Mouse (Mus musculus): ENCODE data around the gene Cd151. TPM values are rescaled to one million over a fixed set of nuclear protein-coding genes. Genes with fewer than 3 reads are reported as not detected.
"Not testable (repeated sequence)": the region's sequence is repeated elsewhere in the genome, so short reads cannot be mapped to it uniquely, and the experiment has no call there.

The Cd151 gene
- polyA plus RNA-seq, 1 experiment from 2014 or later: 17.0 TPM

DNA sequence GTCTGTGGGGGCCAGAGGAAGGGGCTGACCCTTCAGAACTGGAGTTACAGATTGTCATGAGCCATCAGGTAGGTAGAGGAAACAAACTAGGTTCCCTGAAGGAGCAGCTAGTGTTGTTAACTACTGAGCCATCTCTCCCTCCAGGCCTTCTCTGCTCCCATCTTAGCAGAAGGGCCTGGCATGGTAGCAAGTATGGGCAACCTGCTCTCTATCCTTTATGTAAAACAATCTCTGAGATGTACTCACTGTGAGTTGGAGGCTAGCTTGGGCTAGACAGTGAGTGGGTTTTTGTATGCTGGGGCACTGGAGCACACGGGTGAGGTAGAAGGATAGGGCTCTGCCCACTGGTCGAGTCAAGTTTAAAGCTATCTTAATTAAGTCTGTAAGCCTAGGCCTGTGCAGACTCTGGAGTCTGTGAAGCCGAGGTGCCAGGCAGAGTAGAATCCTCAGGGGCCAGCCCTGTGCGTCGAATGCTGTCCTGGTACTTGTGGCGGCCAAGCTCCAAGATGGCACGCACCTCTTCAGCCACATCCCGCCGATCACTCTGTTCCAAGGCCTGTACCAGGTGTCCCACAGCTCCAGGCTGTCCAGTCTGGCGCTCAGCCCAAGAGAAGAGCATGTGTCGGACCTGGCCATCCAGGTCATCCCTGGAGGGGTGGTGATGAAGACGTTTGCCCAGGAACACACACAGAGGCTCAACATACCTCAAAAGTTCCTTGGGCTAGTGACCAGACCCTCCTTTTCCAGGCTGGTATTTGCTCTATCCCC lies 28.8 kb upstream of the Cd151 start:
- WGBS: 86% methylated on average over 12 of the region's 12 CpGs
- Histone ChIP-seq H3K4me2 (replicated peaks) (no peak overlapping the region), H3K36me3 (peaks cover 46% of the 10 kb centered on the region), H3K9ac (no peak overlapping the region), H3K4me3 (no peak overlapping the region), H3K27ac (no peak overlapping the region), H3K4me1 (peaks cover 54% of the 10 kb centered on the region), H3K9me3 (no peaks in the 10 kb centered on the region), H3K27me3 (no peaks in the 10 kb centered on the region)
- ATAC-seq (ENCODE audit: insufficient number of reproducible peaks, insufficient read depth, low FRiP score, low TSS enrichment): no peak

DNA sequence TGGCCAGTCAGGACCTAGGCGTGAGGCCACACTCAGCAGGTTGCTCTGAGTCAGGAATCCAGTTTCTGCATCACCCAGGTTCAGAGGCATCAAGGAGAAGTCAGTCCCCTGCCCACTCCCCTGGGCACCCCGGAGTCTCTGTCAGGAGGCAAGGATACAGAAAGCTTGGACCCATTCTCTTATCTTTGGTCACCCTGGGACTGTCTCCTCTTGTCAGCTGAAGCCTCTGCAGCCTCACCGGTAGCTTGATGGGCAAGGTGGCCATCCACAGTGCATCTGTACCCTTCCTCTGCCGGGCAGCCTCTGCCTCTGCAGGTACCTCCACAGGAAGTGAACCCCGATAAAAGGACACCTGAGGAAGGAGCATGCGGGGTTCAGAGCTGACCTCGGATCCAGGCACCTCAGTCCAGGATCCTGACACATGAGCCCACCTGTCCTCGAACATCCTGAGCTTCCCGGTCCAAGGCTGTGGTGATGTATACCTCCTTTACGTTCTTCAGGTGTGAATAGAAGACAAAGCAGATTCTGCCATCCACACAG lies 28.0 kb upstream of the Cd151 start:
- Histone ChIP-seq H3K4me2 (replicated peaks) (no peak overlapping the region), H3K27me3 (no peaks in the 10 kb centered on the region), H3K4me3 (no peak overlapping the region), H3K27ac (no peak overlapping the region), H3K9me3 (no peaks in the 10 kb centered on the region), H3K36me3 (peaks cover 41% of the 10 kb centered on the region), H3K4me1 (peaks cover 47% of the 10 kb centered on the region), H3K9ac (no peak overlapping the region)
- WGBS: 91% methylated on average over 10 of the region's 10 CpGs
- ATAC-seq (ENCODE audit: insufficient number of reproducible peaks, insufficient read depth, low FRiP score, low TSS enrichment): no peak

DNA sequence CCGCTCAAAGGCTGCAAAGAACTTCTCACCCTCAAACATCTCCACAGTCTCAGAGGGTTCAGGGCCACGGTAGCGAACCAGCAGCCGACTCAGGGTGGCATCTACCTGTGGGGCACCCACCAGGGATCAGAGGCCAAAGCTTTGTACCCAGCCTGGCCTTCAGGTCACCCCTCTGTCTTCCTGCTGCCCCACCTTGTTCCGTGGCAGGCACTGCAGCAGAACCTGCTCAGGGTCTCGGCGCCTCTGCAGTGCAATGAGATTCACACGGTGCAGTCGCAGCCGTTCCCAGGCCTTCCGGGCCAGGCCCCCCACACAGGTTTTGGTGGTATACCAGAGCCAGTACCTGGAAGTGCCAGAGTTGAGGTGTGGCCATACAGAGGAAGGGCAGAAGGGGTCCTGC lies 27.4 kb upstream of the Cd151 start:
- no peak for ATAC-seq (ENCODE audit: insufficient number of reproducible peaks, insufficient read depth, low FRiP score, low TSS enrichment)
- H3K36me3 ChIP-seq: peaks cover 41% of the 10 kb centered on the region
- H3K9ac ChIP-seq: no peak overlapping the region
- peaks cover 41% of the 10 kb centered on the region for H3K4me1 ChIP-seq
- H3K4me2 ChIP-seq (replicated peaks): no peak overlapping the region
- no peak overlapping the region for H3K4me3 ChIP-seq
- H3K27me3 ChIP-seq: no peaks in the 10 kb centered on the region
- no peaks in the 10 kb centered on the region for H3K9me3 ChIP-seq
- 93% methylated on average over 11 of the region's 11 CpGs for WGBS
- H3K27ac ChIP-seq: no peak overlapping the region

DNA sequence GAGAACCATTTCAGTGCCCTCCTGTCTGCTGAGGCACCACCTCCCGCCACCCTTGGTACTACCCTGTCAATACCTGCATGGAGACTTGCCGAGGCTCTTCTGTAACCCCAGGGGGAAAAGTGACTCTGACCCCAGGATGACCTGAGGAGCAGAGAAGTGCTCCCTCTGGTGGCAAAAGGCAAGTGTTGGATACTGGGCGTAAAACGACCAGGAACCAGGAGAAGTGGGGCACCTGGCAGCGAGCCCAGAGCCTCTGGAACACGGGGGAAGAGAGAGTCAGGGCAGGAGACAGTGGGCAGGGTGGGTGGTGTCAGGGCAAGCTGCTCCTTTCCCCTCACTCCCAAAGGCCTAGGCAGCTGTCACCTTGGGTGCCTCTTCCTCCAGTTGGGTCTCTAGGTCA lies 26.6 kb upstream of the Cd151 start:
- Histone ChIP-seq H3K27me3 (no peaks in the 10 kb centered on the region), H3K36me3 (peaks cover 41% of the 10 kb centered on the region), H3K9me3 (no peaks in the 10 kb centered on the region), H3K4me2 (replicated peaks) (no peak overlapping the region), H3K4me3 (no peak overlapping the region), H3K4me1 (peaks cover 35% of the 10 kb centered on the region), H3K9ac (no peak overlapping the region), H3K27ac (no peak overlapping the region)
- 40% methylated on average over 6 of the region's 6 CpGs for WGBS
- no peak for ATAC-seq (ENCODE audit: insufficient number of reproducible peaks, insufficient read depth, low FRiP score, low TSS enrichment)

DNA sequence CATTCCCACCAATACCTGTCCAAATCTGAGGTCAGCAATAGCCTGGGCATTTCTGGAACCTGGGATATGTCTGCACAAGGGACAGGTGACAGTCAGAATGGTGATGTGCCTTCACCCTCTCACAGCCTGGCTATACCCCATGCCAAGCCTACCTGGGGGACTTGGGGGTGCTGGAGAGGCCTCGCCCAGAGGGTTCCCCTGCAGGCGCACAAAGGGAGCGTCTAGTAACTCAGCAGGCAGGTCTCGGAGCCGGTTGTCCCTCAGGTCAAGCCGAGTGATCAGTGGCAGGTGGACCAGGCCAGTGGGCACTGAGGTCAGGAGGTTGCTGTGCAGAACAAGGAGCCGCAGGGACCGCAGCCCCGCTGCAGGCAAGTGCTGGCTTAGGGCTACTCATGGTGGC lies 25.7 kb upstream of the Cd151 start:
- Histone ChIP-seq H3K9me3 (no peaks in the 10 kb centered on the region), H3K36me3 (peaks cover 41% of the 10 kb centered on the region), H3K4me3 (no peak overlapping the region), H3K9ac (no peak overlapping the region), H3K27ac (no peak overlapping the region), H3K4me1 (peaks cover 28% of the 10 kb centered on the region), H3K27me3 (no peaks in the 10 kb centered on the region), H3K4me2 (replicated peaks) (no peak overlapping the region)
- no peak for ATAC-seq (ENCODE audit: insufficient number of reproducible peaks, insufficient read depth, low FRiP score, low TSS enrichment)
- WGBS: 90% methylated on average over 9 of the region's 9 CpGs

DNA sequence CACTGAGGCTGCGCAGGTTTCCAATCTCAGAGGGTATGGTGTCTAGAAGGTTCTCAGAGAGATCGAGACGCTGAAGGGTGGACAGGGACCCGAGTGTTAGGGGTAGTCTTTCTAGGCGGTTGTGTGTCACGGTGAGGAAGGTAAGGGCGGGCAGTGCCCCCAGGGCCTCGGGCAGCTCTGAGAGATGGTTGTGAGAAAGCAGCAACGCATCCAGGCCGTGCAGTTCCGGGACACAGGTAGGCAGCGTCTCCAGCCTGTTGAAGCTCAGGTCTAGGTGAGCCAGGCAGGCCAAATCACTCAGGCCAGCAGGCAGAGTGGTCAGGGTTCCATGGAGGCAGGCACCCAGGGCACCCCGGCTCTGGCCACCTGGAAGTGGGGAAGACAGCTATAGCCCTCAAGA lies 25.0 kb upstream of the Cd151 start:
- H3K4me1 ChIP-seq: peaks cover 21% of the 10 kb centered on the region
- ATAC-seq (ENCODE audit: insufficient number of reproducible peaks, insufficient read depth, low FRiP score, low TSS enrichment): no peak
- peak overlapping the region; percentile 38; the same call in 1 of the 2 replicates for H3K4me3 ChIP-seq
- H3K27me3 ChIP-seq: no peaks in the 10 kb centered on the region
- no peak overlapping the region for H3K27ac ChIP-seq
- H3K36me3 ChIP-seq: peaks cover 41% of the 10 kb centered on the region
- H3K9ac ChIP-seq: peak overlapping the region; percentile 53
- 92% methylated on average over 13 of the region's 13 CpGs for WGBS
- no peaks in the 10 kb centered on the region for H3K9me3 ChIP-seq
- peak overlapping the region; percentile 57 for H3K4me2 ChIP-seq (replicated peaks)

DNA sequence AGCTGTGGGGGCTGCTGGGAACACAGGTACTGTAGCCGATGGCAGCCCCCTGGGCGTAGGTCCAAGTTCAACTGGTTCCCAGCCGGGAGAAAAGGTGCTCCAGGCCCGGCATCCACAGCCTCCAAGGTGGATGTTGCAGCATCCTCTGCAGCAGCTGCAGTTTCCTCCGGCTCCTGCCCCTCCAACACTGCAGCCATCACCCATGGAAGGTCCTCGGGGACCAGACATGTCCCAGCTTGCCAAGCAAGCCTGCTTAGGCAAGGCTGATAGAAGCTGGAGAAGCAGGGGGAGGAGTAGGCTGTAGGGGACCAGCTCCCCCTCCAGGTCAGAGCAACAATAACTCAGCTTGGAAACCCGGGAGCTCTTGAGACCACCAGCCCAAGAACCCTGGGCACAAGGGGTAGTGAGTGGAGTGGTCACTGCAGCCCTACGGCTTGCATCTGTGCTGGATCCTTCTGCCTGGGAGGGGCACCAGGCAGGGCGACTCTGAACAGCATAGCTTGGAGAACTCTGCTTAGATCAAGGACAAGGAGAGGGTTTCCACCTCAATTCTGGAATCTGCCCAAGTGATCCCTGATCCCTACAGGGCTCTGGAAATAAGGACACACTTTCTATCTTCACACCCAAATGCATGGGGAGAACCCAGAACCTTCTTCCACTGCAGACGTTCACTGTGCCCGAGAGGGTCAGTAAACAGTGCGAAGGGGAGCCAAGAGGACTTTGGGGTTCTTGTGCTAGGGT lies 23.9 kb upstream of the Cd151 start:
- WGBS: 26% methylated on average over 12 of the region's 12 CpGs
- no peak for ATAC-seq (ENCODE audit: insufficient number of reproducible peaks, insufficient read depth, low FRiP score, low TSS enrichment)
- Histone ChIP-seq H3K4me1 (peaks cover 21% of the 10 kb centered on the region), H3K27me3 (no peaks in the 10 kb centered on the region), H3K4me2 (replicated peaks) (peak overlapping the region; percentile 57), H3K4me3 (peak overlapping the region; percentile 38), H3K36me3 (peaks cover 38% of the 10 kb centered on the region), H3K27ac (peak overlapping the region; percentile 38), H3K9ac (peak overlapping the region; percentile 53), H3K9me3 (no peaks in the 10 kb centered on the region)

DNA sequence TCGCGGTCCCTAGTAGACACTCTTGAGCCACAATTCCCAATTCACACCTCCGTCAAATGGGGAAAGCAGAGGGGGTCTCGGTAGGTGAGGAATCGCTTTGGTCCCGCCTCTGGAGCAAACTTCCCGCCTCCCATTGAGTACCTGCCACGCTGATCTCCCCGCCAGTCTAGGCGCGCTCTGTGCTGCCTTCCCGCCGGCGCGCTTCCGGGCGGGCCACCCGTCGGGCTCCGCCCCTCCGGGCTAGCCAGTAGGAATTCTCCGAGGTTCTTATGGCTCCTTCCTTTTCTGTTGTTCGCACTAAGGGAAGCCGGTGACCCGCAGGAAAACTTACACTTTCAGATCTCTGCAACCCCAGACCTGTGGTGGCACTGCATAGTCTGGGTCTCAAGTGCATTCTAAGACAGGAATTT lies 23.4 kb upstream of the Cd151 start, which contains the start of gene Pidd1:
Gene Pidd1, minus strand, starts transcription at position 198 of the 410 bp plus-strand sequence.
- H3K27me3 ChIP-seq: no peaks in the 10 kb centered on the region
- no peaks in the 10 kb centered on the region for H3K9me3 ChIP-seq
- peak within 1 kb of the TSS; percentile 38 for H3K4me3 ChIP-seq
- WGBS: under 1% methylated on average over 25 of the region's 25 CpGs
- peak within 1 kb of the TSS; percentile 57 for H3K4me2 ChIP-seq (replicated peaks)
- peak within 1 kb of the TSS; percentile 38 for H3K27ac ChIP-seq
- H3K36me3 ChIP-seq: peaks cover 36% of the 10 kb centered on the region
- peak within 1 kb of the TSS; percentile 53 for H3K9ac ChIP-seq
- H3K4me1 ChIP-seq: peaks cover 27% of the 10 kb centered on the region
- ATAC-seq (ENCODE audit: insufficient number of reproducible peaks, insufficient read depth, low FRiP score, low TSS enrichment): 0 out of 2 replicates have a peak, but pooled peaks have one; percentile 37

DNA sequence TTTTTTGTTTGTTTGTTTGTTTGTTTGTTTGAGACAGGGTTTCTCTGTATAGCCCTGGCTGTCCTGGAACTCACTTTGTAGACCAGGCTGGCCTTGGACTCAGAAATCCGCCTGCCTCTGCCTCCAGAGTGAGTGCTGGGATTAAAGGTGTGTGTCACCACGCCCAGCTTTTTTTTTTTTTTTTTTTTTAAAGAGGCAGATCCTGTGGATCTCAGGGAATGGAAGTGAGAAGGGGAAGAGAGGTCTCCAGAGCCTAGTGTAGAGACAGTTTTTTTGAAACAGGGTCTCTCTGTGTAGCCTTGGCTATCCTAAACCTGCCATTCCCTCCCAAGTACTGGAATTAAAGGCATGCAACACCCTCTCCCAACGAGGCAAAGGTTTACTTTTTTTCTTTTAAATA lies 20.8 kb upstream of the Cd151 start:
- Histone ChIP-seq H3K36me3 (peaks cover 35% of the 10 kb centered on the region), H3K4me2 (replicated peaks) (peak overlapping the region; percentile 71; the same call in 1 of the 2 replicates), H3K4me3 (peak overlapping the region; percentile 8; the same call in 1 of the 2 replicates), H3K4me1 (peaks cover 29% of the 10 kb centered on the region)
- H3K27me3 ChIP-seq; H3K9ac ChIP-seq; H3K27ac ChIP-seq; ATAC-seq (ENCODE audit: insufficient number of reproducible peaks, insufficient read depth, low FRiP score, low TSS enrichment); H3K9me3 ChIP-seq: not testable (repeated sequence)
- WGBS: 80% methylated on average over 3 of the region's 3 CpGs

DNA sequence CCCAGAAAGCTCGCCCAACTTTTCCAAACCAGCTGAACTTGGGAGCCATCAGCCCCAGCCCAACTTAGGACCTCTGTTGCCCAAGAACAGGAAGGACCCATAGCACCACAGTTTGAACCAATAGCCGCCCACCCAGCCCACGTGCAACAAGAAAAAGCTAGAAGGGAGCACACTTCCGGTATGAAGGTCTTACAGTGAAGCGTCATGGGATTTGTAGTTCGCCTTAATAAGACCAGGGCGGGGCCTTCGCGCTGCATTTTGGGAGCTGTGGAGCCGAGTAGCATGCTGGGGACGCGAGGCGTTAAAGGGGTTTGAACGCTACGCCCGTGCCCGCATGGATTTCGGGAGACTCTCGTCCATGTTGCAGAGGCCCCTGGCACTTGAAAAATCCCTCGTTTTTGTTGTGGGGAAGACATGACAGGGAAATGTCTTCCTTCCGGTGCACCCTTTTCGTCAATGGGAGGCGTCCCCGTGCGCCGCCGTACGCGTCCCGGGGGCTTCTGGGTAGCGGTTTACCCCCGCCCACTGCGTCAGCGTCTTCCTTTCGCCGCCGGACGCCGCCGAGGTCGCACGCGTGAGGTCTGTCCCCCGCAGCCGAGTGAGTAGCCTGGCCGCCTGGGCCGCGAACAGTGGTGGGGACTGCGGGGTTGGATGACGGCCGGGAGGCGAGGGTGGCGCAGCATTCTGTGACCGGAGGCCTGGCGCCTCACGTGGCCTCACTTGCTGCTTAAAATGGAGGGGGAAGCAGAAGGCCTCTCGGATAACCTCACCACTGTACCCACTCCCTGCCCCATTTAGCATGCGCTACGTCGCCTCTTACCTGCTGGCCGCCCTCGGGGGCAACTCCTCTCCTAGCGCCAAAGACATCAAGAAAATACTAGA lies 19.8 kb upstream of the Cd151 start, which contains the start of gene Rplp2:
Gene Rplp2, plus strand, starts transcription at position 261 of the 882 bp plus-strand sequence.
- H3K27me3 ChIP-seq: no peaks in the 10 kb centered on the region
- H3K4me1 ChIP-seq: peaks cover 21% of the 10 kb centered on the region
- no peaks in the 10 kb centered on the region for H3K9me3 ChIP-seq
- peak within 1 kb of the TSS; percentile 71 for H3K4me2 ChIP-seq (replicated peaks)
- WGBS: under 1% methylated on average over 63 of the region's 63 CpGs
- peak; percentile 85 for ATAC-seq (ENCODE audit: insufficient number of reproducible peaks, insufficient read depth, low FRiP score, low TSS enrichment)
- peaks cover 37% of the 10 kb centered on the region for H3K36me3 ChIP-seq
- peak within 1 kb of the TSS; percentile 78 for H3K4me3 ChIP-seq
- peak within 1 kb of the TSS; percentile 81 for H3K27ac ChIP-seq
- H3K9ac ChIP-seq: peak within 1 kb of the TSS; percentile 91

DNA sequence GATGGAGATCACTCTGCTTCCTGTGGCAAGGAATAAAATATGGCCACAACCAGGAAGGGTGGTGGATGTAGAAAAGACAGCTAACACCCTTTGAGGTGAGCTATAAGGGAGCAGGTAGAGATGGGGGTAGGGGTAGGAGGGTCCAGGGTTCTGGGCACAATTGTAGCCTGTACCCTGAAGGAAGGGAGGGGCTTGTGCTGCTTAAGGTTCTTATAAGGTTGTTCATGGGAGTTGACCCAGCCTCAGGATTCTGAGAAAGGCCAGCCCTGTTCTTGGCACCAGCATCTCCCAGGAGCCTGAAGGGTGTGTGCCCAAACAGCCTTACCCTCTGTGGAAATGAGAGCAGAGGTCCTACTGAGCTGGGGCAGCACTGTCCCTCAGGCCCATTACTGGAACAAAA lies 15.3 kb upstream of the Cd151 start:
- no peak overlapping the region for H3K4me3 ChIP-seq
- ATAC-seq (ENCODE audit: insufficient number of reproducible peaks, insufficient read depth, low FRiP score, low TSS enrichment): no peak
- peaks cover 23% of the 10 kb centered on the region for H3K4me1 ChIP-seq
- H3K9me3 ChIP-seq: no peaks in the 10 kb centered on the region
- H3K36me3 ChIP-seq: peaks cover 38% of the 10 kb centered on the region
- H3K4me2 ChIP-seq (replicated peaks): no peak overlapping the region
- H3K27ac ChIP-seq: no peak overlapping the region
- 0 out of 2 replicates have a peak, but pooled peaks cover under 1% of the 10 kb centered on the region for H3K27me3 ChIP-seq
- H3K9ac ChIP-seq: no peak overlapping the region

Measured in embryonic facial prominence, embryonic 12.5 days (tissue).